Mouse (Mus musculus): ENCODE results near the gene Kifc5b.

GRCm38 (mm10) chr17:26959815-26960214 lies 42.9 kb downstream of the Kifc5b start:
- TF ChIP-seq POLR2A (IDR thresholded peaks at IDR 0.05; ENCODE audit: borderline replicate concordance, extremely low read depth, insufficient read depth, insufficient read length, poor library complexity, severe bottlenecking) = no peak
- TF ChIP-seq CTCF (IDR thresholded peaks at IDR 0.05; ENCODE audit: borderline replicate concordance, extremely low read depth, insufficient read depth, insufficient read length) = no peak
